Mouse (Mus musculus): Measurements from ENCODE around the gene Nt5c. TPM values are rescaled to one million over a fixed set of nuclear protein-coding genes. Genes with fewer than 3 reads are reported as not detected.
"Not testable (repeated sequence)": the region's sequence is repeated elsewhere in the genome, so short reads cannot be mapped to it uniquely, and the experiment has no call there.

The Nt5c gene
- polyA plus RNA-seq, 1 experiment, result 85.8 TPM

DNA sequence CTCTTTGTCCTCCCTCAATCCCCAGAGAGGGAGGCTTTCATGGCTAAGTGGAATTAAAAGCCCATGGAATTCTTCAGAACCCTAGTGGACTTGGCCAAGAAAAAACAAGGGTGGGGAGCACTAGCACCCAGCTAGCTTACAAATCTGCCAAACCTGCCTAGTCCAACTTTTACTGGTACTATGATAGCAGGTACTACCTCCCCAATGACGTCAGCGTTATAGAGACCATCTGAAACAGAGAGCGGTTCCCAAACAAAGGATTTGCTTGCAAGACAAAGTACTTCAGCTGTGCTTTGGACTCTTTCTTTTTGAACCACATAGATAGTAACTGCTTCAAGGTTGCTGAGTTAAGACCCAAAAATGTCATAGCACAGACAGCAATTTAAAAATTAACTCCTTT lies 20.3 kb upstream of the Nt5c start:
- TF ChIP-seq POLR2A (IDR thresholded peaks at IDR 0.05; ENCODE audit: extremely low read depth, insufficient read depth, low read length) (no peak), CTCF (IDR thresholded peaks at IDR 0.05; ENCODE audit: extremely low read depth, insufficient read depth, low read length) (no peak)
- no peak overlapping the region for H3K27ac ChIP-seq (ENCODE audit: insufficient read depth, low read length)
- peaks cover 15% of the 10 kb centered on the region for H3K4me1 ChIP-seq (ENCODE audit: control insufficient read depth, insufficient read depth, low read length)
- peak overlapping the region; percentile 87; the same call in 1 of the 2 replicates for H3K4me3 ChIP-seq (ENCODE audit: insufficient read depth, low read length)

DNA sequence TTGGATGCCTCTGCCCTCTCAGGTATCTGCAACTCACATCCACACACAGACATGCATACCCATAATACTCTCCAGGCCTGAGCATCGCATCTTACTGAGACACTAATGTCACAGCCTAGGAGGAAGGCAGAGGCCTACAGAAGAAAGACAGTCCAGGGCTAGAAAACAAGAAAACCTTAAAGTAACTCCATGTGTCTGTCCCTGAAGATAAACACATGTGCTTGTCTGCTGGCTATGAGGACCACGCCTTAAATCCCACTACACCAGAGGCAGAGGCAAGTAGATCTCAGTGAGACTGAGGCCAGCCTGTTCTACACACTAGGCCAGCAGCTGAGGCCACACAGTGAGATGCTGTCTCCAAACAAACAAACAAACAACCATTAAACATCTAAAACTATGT lies 19.5 kb upstream of the Nt5c start:
- TF ChIP-seq CTCF (IDR thresholded peaks at IDR 0.05; ENCODE audit: extremely low read depth, insufficient read depth, low read length) (no peak), POLR2A (IDR thresholded peaks at IDR 0.05; ENCODE audit: extremely low read depth, insufficient read depth, low read length) (no peak)
- Histone ChIP-seq H3K27ac (ENCODE audit: insufficient read depth, low read length) (no peak overlapping the region), H3K4me1 (ENCODE audit: control insufficient read depth, insufficient read depth, low read length) (peaks cover 15% of the 10 kb centered on the region), H3K4me3 (ENCODE audit: insufficient read depth, low read length) (no peak overlapping the region)

- H3K4me3 ChIP-seq (ENCODE audit: insufficient read depth, low read length), result no peak overlapping the region
- no peak overlapping the region for H3K27ac ChIP-seq (ENCODE audit: insufficient read depth, low read length)
- TF ChIP-seq CTCF (IDR thresholded peaks at IDR 0.05; ENCODE audit: extremely low read depth, insufficient read depth, low read length) (no peak), POLR2A (IDR thresholded peaks at IDR 0.05; ENCODE audit: extremely low read depth, insufficient read depth, low read length) (no peak)
- peaks cover 15% of the 10 kb centered on the region for H3K4me1 ChIP-seq (ENCODE audit: control insufficient read depth, insufficient read depth, low read length)
These were observed 18.8 kb upstream of the Nt5c start for GRCm38 (mm10) chr11:115510507-115510888.

DNA sequence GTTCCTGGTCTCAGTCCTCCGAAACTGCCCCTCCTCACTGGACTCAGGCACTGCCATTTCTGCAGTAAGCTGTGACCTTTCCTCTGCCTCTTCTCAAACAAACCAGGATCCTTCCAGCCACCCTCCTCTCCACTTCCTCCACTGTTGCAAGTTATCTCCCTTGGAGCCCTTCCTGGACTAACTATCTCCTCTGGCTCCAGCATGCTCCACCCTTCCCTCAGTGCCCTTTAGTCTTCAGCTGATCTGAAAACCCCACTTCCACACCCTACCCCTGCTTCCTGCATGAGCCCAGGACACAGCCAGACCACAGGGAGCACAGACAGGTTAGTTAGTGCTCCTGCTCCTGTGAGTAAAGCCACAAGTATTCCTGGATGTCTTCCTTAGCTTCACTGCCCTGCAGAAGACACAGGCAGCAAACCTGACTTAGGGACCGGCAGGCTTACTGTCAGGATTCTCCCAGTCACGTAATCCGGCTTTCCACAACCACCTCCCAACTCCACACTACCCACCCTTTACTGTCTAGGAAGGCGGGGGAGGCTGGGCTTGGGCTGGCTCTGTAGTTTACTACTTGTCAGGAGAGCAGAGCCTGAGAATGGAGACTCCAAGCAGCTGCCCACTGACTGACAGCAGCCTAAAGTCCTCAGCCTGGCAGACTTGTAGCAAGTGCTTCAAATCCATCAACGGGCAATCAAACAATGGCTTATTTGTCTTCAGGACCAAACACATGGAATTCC lies 18.3 kb upstream of the Nt5c start:
- Histone ChIP-seq H3K4me1 (ENCODE audit: control insufficient read depth, insufficient read depth, low read length) (peaks cover 15% of the 10 kb centered on the region), H3K27ac (ENCODE audit: insufficient read depth, low read length) (no peak overlapping the region), H3K4me3 (ENCODE audit: insufficient read depth, low read length) (no peak overlapping the region)
- no peak for TF ChIP-seq POLR2A (IDR thresholded peaks at IDR 0.05; ENCODE audit: extremely low read depth, insufficient read depth, low read length)
- TF ChIP-seq CTCF (IDR thresholded peaks at IDR 0.05; ENCODE audit: extremely low read depth, insufficient read depth, low read length), result no peak

GRCm38 (mm10) chr11:115508061-115508460 lies 16.4 kb upstream of the Nt5c start:
- Histone ChIP-seq H3K4me1 (ENCODE audit: control insufficient read depth, insufficient read depth, low read length) (peaks cover 15% of the 10 kb centered on the region), H3K27ac (ENCODE audit: insufficient read depth, low read length) (no peak overlapping the region), H3K4me3 (ENCODE audit: insufficient read depth, low read length) (no peak overlapping the region)
- TF ChIP-seq CTCF (IDR thresholded peaks at IDR 0.05; ENCODE audit: extremely low read depth, insufficient read depth, low read length) (no peak), POLR2A (IDR thresholded peaks at IDR 0.05; ENCODE audit: extremely low read depth, insufficient read depth, low read length) (no peak)

DNA sequence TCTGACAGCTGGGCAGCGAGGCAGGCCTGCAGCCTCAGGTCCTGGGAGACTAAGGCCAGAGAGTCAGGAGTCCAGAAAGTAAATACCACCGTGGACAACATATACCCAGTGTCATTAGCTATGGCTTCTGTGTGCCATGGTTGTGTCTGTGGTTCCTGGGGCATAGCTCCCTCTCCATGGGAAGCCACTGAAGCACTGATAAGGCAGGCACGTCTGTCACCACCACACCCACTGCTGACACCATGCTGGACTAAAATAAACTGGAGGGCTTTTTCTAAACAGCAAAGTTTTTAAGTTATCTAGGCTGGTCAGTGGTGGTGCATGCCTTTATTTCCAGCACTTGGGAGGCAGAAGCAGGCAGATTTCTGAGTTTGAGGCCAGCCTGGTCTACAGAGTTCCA lies 14.9 kb upstream of the Nt5c start:
- Histone ChIP-seq H3K27ac (ENCODE audit: insufficient read depth, low read length) (no peak overlapping the region), H3K4me3 (ENCODE audit: insufficient read depth, low read length) (no peak overlapping the region), H3K4me1 (ENCODE audit: control insufficient read depth, insufficient read depth, low read length) (peaks cover 8% of the 10 kb centered on the region; the same call in 1 of the 2 replicates)
- no peak for TF ChIP-seq POLR2A (IDR thresholded peaks at IDR 0.05; ENCODE audit: extremely low read depth, insufficient read depth, low read length)
- TF ChIP-seq CTCF (IDR thresholded peaks at IDR 0.05; ENCODE audit: extremely low read depth, insufficient read depth, low read length), result no peak

GRCm38 (mm10) chr11:115502636-115503035 lies 11.0 kb upstream of the Nt5c start:
- TF ChIP-seq POLR2A (IDR thresholded peaks at IDR 0.05; ENCODE audit: extremely low read depth, insufficient read depth, low read length), result no peak
- TF ChIP-seq CTCF (IDR thresholded peaks at IDR 0.05; ENCODE audit: extremely low read depth, insufficient read depth, low read length), result no peak
- H3K4me1 ChIP-seq (ENCODE audit: control insufficient read depth, insufficient read depth, low read length), result no peaks in the 10 kb centered on the region
- no peak overlapping the region for H3K4me3 ChIP-seq (ENCODE audit: insufficient read depth, low read length)
- no peak overlapping the region for H3K27ac ChIP-seq (ENCODE audit: insufficient read depth, low read length)

GRCm38 (mm10) chr11:115496559-115496958 lies 4.9 kb upstream of the Nt5c start:
- H3K4me1 ChIP-seq (ENCODE audit: control insufficient read depth, insufficient read depth, low read length); H3K27ac ChIP-seq (ENCODE audit: insufficient read depth, low read length); H3K4me3 ChIP-seq (ENCODE audit: insufficient read depth, low read length): not testable (repeated sequence)

DNA sequence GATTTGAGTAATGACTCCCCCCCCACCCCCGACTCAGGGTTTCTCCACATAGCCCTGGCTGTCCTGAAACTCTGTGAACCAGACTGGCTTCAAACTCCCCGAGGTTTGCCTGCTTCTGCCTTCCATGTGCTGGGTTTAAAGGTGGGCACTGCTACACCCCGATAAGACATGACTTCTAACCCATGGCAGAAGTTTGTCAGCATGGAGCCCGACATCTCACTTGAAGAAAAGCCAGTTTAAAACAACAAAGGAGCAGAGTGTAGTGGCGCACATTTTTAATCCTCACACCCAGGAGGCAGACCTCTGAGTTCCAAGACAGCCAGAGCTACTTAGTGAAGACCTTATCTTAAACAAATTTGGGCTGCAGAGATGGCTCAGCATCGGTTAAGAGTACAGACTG lies 725 bp upstream of the Nt5c start:
- Histone ChIP-seq H3K4me3 (ENCODE audit: insufficient read depth, low read length) (peak overlapping the region; percentile 76; the same call in 1 of the 2 replicates), H3K27ac (ENCODE audit: insufficient read depth, low read length) (no peak overlapping the region), H3K4me1 (ENCODE audit: control insufficient read depth, insufficient read depth, low read length) (no peaks in the 10 kb centered on the region)
- TF ChIP-seq POLR2A (IDR thresholded peaks at IDR 0.05; ENCODE audit: extremely low read depth, insufficient read depth, low read length), result no peak
- no peak for TF ChIP-seq CTCF (IDR thresholded peaks at IDR 0.05; ENCODE audit: extremely low read depth, insufficient read depth, low read length)

DNA sequence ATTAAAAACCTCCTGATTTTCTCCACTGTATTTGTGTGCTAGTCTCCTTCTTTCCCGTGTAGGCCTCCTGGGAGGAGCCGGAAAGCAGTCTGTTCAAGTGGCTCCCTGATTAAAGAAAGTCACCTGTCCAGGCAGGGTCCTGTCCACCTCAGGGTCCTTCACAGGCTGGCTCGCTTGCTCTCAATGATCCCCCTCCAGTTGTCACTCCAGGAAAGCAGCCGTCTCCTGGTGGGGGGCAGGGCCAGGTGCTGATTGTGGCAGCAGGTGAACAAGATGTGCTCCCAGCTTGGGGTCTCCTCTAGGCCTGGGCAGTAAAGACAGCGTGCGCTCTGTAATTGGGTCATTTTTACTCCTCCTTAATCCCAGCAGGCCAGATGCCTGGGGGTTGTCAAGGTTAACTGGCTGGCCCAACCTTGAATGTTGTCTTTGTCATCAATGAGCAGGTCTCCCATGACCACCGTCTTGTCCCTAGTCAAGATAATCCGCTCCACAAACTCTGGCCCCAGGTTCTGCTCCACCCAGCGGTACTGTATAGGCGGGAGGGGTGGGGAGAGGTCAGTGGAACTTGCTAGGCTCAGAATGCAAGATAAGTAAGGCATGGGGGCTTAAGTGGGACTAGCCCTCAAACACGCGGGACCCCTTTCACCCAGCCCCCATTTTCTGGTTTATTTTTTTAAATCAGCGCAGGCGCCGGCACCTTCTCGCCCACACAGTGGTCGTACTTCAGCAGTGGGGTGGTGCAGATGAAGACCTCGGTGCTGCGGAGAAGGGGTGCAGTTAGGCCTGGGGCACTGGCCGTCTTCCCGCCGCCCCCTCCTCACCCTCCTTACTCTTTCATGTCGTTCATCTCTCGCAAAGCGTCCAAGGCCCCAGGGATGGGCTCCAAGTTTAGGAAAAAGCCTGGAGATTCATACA lies 964 bp downstream of the Nt5c start:
- Histone ChIP-seq H3K4me3 (ENCODE audit: insufficient read depth, low read length) (peak overlapping the region; percentile 76), H3K27ac (ENCODE audit: insufficient read depth, low read length) (no peak overlapping the region), H3K4me1 (ENCODE audit: control insufficient read depth, insufficient read depth, low read length) (no peaks in the 10 kb centered on the region)
- TF ChIP-seq POLR2A (IDR thresholded peaks at IDR 0.05; ENCODE audit: extremely low read depth, insufficient read depth, low read length), result no peak
- TF ChIP-seq CTCF (IDR thresholded peaks at IDR 0.05; ENCODE audit: extremely low read depth, insufficient read depth, low read length), result no peak
